Mouse (Mus musculus) bone marrow macrophage, adult 2 months (primary cell): ENCODE measurements around the gene Ccdc90b. TPM values are rescaled to one million over a fixed set of nuclear protein-coding genes. Genes with fewer than 3 reads are reported as not detected.

Experiments
- H3K27ac ChIP-seq: 2 replicates; pipeline ENCODE4 v1.5.1; 2012; ENCODE audit warnings: low read depth, low read length; ENCODE audit not compliant: insufficient read depth
- H3K4me1 ChIP-seq: 2 replicates; pipeline ENCODE4 v1.6.1; 2012; ENCODE audit warnings: low read length; ENCODE audit not compliant: control insufficient read depth, insufficient read depth
- H3K4me3 ChIP-seq: 2 replicates; pipeline ENCODE4 v1.5.1; 2012; ENCODE audit warnings: mild to moderate bottlenecking, low read length, moderate library complexity; ENCODE audit not compliant: insufficient read depth
- CTCF ChIP-seq: IDR thresholded peaks from 2 replicates; pipeline ENCODE4 v1.5.1; 2012; ENCODE audit warnings: low read depth, mild to moderate bottlenecking, low read length, moderate library complexity
- POLR2A ChIP-seq: IDR thresholded peaks from 2 replicates; pipeline ENCODE4 v1.6.1; 2012; ENCODE audit warnings: mild to moderate bottlenecking, low read depth, low read length, borderline replicate concordance
- polyA plus RNA-seq: library from polyadenylated mRNA; stranded (reverse); fragments of >200 nt; gene quantifications from 2 replicates; pipeline ENCODE4 v1.2.4, GENCODE M21; 2012; ENCODE audit not compliant: missing spikeins, insufficient read depth, insufficient read length

Gene Ccdc90b
- polyA plus RNA-seq, 1 experiment = 22.1 TPM

- no peak overlapping the region for H3K4me3 ChIP-seq
- no peaks in the 10 kb centered on the region for H3K4me1 ChIP-seq
- TF ChIP-seq CTCF (no peak), POLR2A (no peak)
Observed at GRCm38 (mm10) chr7:92580491-92581207, 19.7 kb downstream of the Ccdc90b start.

GRCm38 (mm10) chr7:92583567-92583966 lies 22.6 kb downstream of the Ccdc90b start:
- no peaks in the 10 kb centered on the region for H3K4me1 ChIP-seq
- TF ChIP-seq CTCF = no peak
- no peak for TF ChIP-seq POLR2A
- no peak overlapping the region for H3K27ac ChIP-seq
- H3K4me3 ChIP-seq = no peak overlapping the region

More at GRCm38 (mm10) chr7:92580491-92581207, 19.7 kb downstream of the Ccdc90b start:
- H3K27ac ChIP-seq = no peak overlapping the region

GRCm38 (mm10) chr7:92589986-92590385 lies 29.0 kb downstream of the Ccdc90b start:
- no peak for TF ChIP-seq CTCF
- TF ChIP-seq POLR2A = no peak
- no peak overlapping the region for H3K4me3 ChIP-seq
- H3K27ac ChIP-seq = no peak overlapping the region
- no peaks in the 10 kb centered on the region for H3K4me1 ChIP-seq

DNA sequence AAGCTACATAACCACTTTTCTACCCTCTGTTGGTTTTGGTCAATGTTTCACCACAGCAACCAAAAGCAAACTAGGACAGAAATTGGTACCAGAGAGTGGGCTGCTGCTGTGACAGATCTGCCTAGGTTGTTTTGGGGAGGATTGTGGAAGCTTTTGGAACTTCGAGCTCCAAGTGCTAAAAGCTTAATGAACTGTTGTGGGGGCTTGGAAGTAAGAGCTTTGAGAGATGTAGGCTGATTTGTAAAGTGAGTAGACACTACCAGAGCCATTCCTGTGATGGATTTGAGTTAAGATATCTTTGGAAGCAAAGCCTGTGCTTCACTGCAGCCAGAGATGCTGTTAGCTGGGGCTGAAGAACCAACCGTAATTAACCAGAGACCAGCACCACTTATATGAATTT lies 29.9 kb downstream of the Ccdc90b start:
- no peaks in the 10 kb centered on the region for H3K4me1 ChIP-seq
- TF ChIP-seq CTCF (no peak), POLR2A (no peak)
- H3K27ac ChIP-seq = no peak overlapping the region
- no peak overlapping the region for H3K4me3 ChIP-seq

GRCm38 (mm10) chr7:92604961-92605360 lies 44.0 kb downstream of the Ccdc90b start:
- Histone ChIP-seq H3K27ac (no peak overlapping the region), H3K4me3 (no peak overlapping the region), H3K4me1 (no peaks in the 10 kb centered on the region)
- no peak for TF ChIP-seq POLR2A

GRCm38 (mm10) chr7:92610830-92611229 lies 49.9 kb downstream of the Ccdc90b start:
- no peaks in the 10 kb centered on the region for H3K4me1 ChIP-seq
- TF ChIP-seq CTCF (no peak), POLR2A (no peak)
- H3K27ac ChIP-seq = no peak overlapping the region
- H3K4me3 ChIP-seq = no peak overlapping the region

DNA sequence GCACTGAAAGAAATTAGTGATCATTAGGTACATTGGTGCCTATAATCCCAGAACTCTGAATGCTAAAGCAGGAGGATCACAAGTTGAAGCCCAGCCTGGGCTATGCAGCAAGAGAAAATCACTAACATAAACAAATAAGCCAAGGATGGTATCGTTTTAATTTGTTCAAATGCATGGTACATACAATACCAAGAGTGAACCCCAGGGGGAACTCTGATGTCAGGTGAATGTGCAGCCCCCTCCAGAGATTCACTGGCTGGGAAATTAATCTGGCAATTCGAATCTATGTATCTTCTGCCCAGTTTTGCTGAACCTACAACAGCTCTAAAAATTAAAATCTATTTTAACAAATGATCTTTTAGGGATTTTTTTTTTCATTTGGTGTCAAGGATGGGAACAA lies 63.5 kb downstream of the Ccdc90b start:
- Histone ChIP-seq H3K4me3 (no peak overlapping the region), H3K4me1 (no peaks in the 10 kb centered on the region), H3K27ac (no peak overlapping the region)
- no peak for TF ChIP-seq CTCF
- TF ChIP-seq POLR2A = no peak

- Histone ChIP-seq H3K4me3 (no peak overlapping the region), H3K27ac (no peak overlapping the region), H3K4me1 (no peaks in the 10 kb centered on the region)
- TF ChIP-seq CTCF (no peak), POLR2A (no peak)
Observed at GRCm38 (mm10) chr7:92630167-92630566, 69.2 kb downstream of the Ccdc90b start.

Other genes starting within 250 kb of the Ccdc90b start
- gene Ankrd42, start 76.0 kb downstream of the Ccdc90b start, polyA plus RNA-seq = 0.39 and 1.0 TPM in 2 replicates
- 41.8 and 46.8 TPM in 2 replicates for gene Pcf11, start 108.8 kb downstream of the Ccdc90b start, polyA plus RNA-seq
- gene Rab30, start 180.5 kb downstream of the Ccdc90b start, polyA plus RNA-seq = 0.71 TPM in 1 of 2 replicates, not detected in the other